Mouse (Mus musculus): ENCODE data around the gene Olfr136. TPM values are rescaled to one million over a fixed set of nuclear protein-coding genes. Genes with fewer than 3 reads are reported as not detected.

The Olfr136 gene
- polyA plus RNA-seq (2012; ENCODE audit: low replicate concordance) = not detected in 2 replicates

GRCm38 (mm10) chr17:38329531-38329930 is at the start of gene Olfr136:
Gene Olfr136 (plus strand): TSS chr17:38329831.

GRCm38 (mm10) chr17:38307470-38307869 is 22.2 kb upstream of the Olfr136 start, which contains the start of gene Olfr137:
Gene Olfr137 (minus strand): TSS chr17:38307570.

Other genes with a start within 250 kb of the Olfr136 start
- gene Olfr131, start 241.1 kb upstream of the Olfr136 start, polyA plus RNA-seq (2012; ENCODE audit: low replicate concordance) = not detected in 2 replicates
- not detected in 2 replicates for gene Olfr132, start 195.3 kb upstream of the Olfr136 start, polyA plus RNA-seq (2012; ENCODE audit: low replicate concordance)
- gene Olfr133, start 184.6 kb upstream of the Olfr136 start, polyA plus RNA-seq (2012; ENCODE audit: low replicate concordance) = not detected in 2 replicates
- not detected in 2 replicates for gene Olfr134, start 158.4 kb upstream of the Olfr136 start, polyA plus RNA-seq (2012; ENCODE audit: low replicate concordance)
- not detected in 2 replicates for gene Olfr135, start 125.5 kb upstream of the Olfr136 start, polyA plus RNA-seq (2012; ENCODE audit: low replicate concordance)
- gene Olfr138, start 68.8 kb upstream of the Olfr136 start, polyA plus RNA-seq (2012; ENCODE audit: low replicate concordance) = not detected in 2 replicates
- not detected in 2 replicates for gene Olfr137, start 22.3 kb upstream of the Olfr136 start, polyA plus RNA-seq (2012; ENCODE audit: low replicate concordance)
- gene Esp36, start 90.4 kb downstream of the Olfr136 start, polyA plus RNA-seq (2012; ENCODE audit: low replicate concordance) = not detected in 2 replicates
- gene Esp34, start 224.4 kb downstream of the Olfr136 start, polyA plus RNA-seq (2012; ENCODE audit: low replicate concordance) = not detected in 2 replicates

All from leukemia stem cell, adult 10-12 weeks (primary cell).